Mouse (Mus musculus): ENCODE measurements around the gene Nprl3. TPM values are rescaled to one million over a fixed set of nuclear protein-coding genes. Genes with fewer than 3 reads are reported as not detected.

Gene Nprl3
- 10 to 100 TPM; 12.6 to 18.4 TPM for total RNA-seq (2023)

GRCm38 (mm10) chr11:32267188-32267884 lies at the start of gene Nprl3:
TSS of gene Nprl3 (minus strand) at chr11:32267707.

GRCm38 (mm10) chr11:32299865-32300264 lies 32.4 kb upstream of the Nprl3 start, which contains the start of gene Hbq1a:
TSS of gene Hbq1a (plus strand) at chr11:32300069.

GRCm38 (mm10) chr11:32296203-32296602 lies 28.7 kb upstream of the Nprl3 start, which contains the start of gene Hba-a2:
TSS of gene Hba-a2 (plus strand) at chr11:32296489.

GRCm38 (mm10) chr11:32286695-32287492 lies 19.4 kb upstream of the Nprl3 start, which contains the start of gene Hbq1b:
TSS of gene Hbq1b (plus strand) at chr11:32286965.

GRCm38 (mm10) chr11:32283091-32283777 lies 15.7 kb upstream of the Nprl3 start, which contains the start of gene Hba-a1:
TSS of gene Hba-a1 (plus strand) at chr11:32283511.

GRCm38 (mm10) chr11:32276347-32276746 lies 8.8 kb upstream of the Nprl3 start, which contains the start of gene Hba-x:
TSS of gene Hba-x (plus strand) at chr11:32276400.

GRCm38 (mm10) chr11:32226124-32226871 lies 41.2 kb downstream of the Nprl3 start, which contains the start of gene Mpg:
TSS of gene Mpg (plus strand) at chr11:32226505.

GRCm38 (mm10) chr11:32221951-32222409 lies 45.5 kb downstream of the Nprl3 start, which contains the start of gene Rhbdf1:
TSS of gene Rhbdf1 (minus strand) at chr11:32222300.

GRCm38 (mm10) chr11:32205058-32205873 lies 62.2 kb downstream of the Nprl3 start, which contains the start of gene Snrnp25:
TSS of gene Snrnp25 (plus strand) at chr11:32205415.

GRCm38 (mm10) chr11:32200075-32200601 lies 67.4 kb downstream of the Nprl3 start, which contains the start of gene Il9r:
TSS of gene Il9r (minus strand) at chr11:32200279.

Other genes starting within 250 kb of the Nprl3 start
- gene Il9r, start 67.4 kb downstream of the Nprl3 start, total RNA-seq (2023) = under 1 TPM; 0.09 to 0.18 TPM
- 10 to 100 TPM; 12.7 to 13.7 TPM for gene Snrnp25, start 62.3 kb downstream of the Nprl3 start, total RNA-seq (2023)
- under 1 TPM; 0.59 to 0.60 TPM for gene Rhbdf1, start 45.4 kb downstream of the Nprl3 start, total RNA-seq (2023)
- gene Mpg, start 41.2 kb downstream of the Nprl3 start, total RNA-seq (2023) = 1 to 10 TPM; 6.5 to 8.1 TPM
- gene Hba-x, start 8.7 kb upstream of the Nprl3 start, total RNA-seq (2023) = not detected
- gene Hba-a1, start 15.8 kb upstream of the Nprl3 start, total RNA-seq (2023) = 1,000 to 10,000 TPM in 1 of 2 experiments, 100 to 1,000 TPM in 1; 698 to 1,330 TPM
- gene Hbq1b, start 19.3 kb upstream of the Nprl3 start, total RNA-seq (2023) = 1 to 10 TPM; 2.6 to 5.5 TPM
- gene Hba-a2, start 28.8 kb upstream of the Nprl3 start, total RNA-seq (2023) = 100 to 1,000 TPM; 250 to 473 TPM
- not detected for gene Hbq1a, start 32.4 kb upstream of the Nprl3 start, total RNA-seq (2023)
- gene Sh3pxd2b, start 80.1 kb upstream of the Nprl3 start, total RNA-seq (2023) = 1 to 10 TPM; 3.6 to 5.6 TPM
- 1 to 10 TPM; 1.5 to 2.3 TPM for gene Ubtd2, start 187.7 kb upstream of the Nprl3 start, total RNA-seq (2023)